Mouse (Mus musculus) kidney, adult 10 weeks (tissue): Measurements from ENCODE around the gene Trmt1l. TPM values are rescaled to one million over a fixed set of nuclear protein-coding genes. Genes with fewer than 3 reads are reported as not detected.

Experiments
- polyA plus RNA-seq: library from polyadenylated mRNA; stranded (reverse); fragments of 350-450 nt; fragmentation: Illumina TruSeq; extraction: RNeasy Lipid Tissue Mini Kit (QIAGEN cat#74804); gene quantifications from one replicate; pipeline ENCODE4 v1.2.3, GENCODE M21; 2014; ENCODE audit warnings: low read depth, low replicate concordance

Gene Trmt1l
- 30.3 TPM for polyA plus RNA-seq

DNA sequence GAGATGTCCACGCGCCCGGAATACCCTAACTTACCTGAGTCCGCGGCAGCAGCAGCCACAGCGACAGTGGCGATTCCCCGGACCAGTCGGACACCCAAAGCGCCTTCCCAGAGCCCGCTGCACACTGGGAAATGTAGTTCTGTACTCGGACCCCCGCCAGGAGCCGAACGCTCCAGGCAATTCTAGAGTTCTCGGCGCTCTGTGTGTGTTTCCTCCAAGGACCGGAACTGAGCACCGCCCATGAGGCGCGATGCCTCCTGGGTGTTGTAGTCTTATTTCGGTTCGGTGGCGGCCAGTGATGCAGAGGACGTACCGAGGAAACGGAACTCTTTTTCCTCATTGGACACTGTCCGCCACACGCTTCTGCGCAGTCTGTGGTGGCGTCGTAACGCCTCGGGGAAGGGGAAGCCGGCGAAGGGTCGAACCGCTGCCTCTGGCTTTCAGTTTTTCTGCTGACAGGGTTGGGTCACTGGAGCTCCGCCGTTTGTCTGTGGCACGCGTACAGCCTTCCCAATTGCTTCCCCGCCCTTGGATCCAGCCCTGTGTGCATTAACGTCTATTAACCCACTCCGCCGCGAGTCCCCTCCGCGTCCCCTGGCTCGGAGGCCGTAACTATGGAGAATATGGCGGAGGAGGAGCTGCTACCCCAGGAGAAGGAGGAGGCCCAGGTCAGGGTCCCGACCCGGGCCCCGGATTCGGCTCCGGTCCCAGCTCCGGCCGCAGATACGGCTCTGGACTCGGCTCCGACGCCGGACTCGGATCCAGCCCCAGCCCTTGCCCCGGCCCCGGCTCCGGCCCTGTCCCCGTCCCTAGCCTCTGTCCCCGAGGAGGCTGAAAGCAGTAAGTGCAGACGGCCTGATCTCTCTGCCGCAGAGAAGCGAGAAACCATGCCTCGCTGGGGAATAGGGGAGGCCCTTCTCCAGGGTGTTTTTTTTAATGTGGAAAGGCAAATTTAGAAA is at the start of gene Trmt1l, which contains the start of gene Swt1:
Gene Trmt1l, plus strand, starts transcription at position 280 of the 959 bp plus-strand sequence.
Gene Swt1, minus strand, starts transcription at position 193 of the 959 bp plus-strand sequence.

DNA sequence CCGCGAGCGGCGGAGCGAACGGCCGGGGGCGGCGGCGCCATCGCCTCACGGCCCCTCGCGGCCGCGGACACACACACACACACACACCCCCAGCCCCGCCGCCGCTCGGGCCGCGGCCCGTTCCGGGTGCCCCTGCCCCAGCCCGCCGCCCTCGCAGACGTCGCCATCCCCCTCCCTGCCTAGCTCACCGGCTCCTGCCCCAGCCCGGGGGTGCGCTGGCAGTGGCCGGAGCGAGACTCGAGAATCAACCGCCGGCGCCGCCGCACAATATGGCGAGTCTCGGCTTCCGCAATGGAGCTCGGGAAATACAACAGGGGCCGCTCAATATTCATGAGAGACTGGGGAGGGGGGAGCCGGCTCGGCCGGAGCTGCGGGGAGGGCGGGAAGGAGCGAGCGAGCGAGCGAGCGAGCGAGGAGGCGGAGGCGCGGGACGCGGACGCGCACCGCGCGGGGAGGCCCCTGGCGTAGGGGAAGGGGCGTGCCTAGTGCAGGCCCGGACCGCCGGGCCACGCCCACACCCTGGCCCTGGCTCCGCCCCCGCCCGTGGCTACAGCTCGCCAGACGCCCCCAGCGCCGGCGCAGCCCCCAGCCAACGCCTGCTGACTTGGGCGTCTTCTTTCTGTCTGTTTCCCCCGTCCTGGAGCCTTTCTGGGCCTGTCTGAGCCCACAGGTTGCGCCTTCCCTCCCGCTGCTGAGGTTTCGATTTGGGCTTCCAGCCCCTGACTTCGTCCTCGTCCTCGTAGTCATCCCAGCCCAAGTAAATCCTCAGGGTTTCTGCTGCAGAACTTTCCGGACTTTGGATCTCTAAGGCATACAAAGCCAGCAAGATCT is 72.4 kb downstream of the Trmt1l start, which contains the start of gene Rnf2:
Gene Rnf2, minus strand, starts transcription at position 425 of the 831 bp plus-strand sequence.

Other genes starting within 250 kb of the Trmt1l start
- not detected for gene Gm47985, start 246.0 kb upstream of the Trmt1l start, polyA plus RNA-seq
- gene Gm8947, start 236.2 kb upstream of the Trmt1l start, polyA plus RNA-seq = not detected
- not detected for gene Gm47995, start 230.1 kb upstream of the Trmt1l start, polyA plus RNA-seq
- not detected for gene 3110040M04Rik, start 224.4 kb upstream of the Trmt1l start, polyA plus RNA-seq
- not detected for gene Gm47996, start 218.4 kb upstream of the Trmt1l start, polyA plus RNA-seq
- 1,126 TPM for gene Ivns1abp, start 84.1 kb upstream of the Trmt1l start, polyA plus RNA-seq
- 46.1 TPM for gene Swt1, start 87 bp upstream of the Trmt1l start, polyA plus RNA-seq
- 77.4 TPM for gene Rnf2, start 72.4 kb downstream of the Trmt1l start, polyA plus RNA-seq
- 11.4 TPM for gene Fam129a, start 142.6 kb downstream of the Trmt1l start, polyA plus RNA-seq